ENCODE assay signal across 1 mouse cellular context in genomic region chr19:8988346-8989065, GRCm38 (mm10).
TF ChIP-seq lines count a peak whose summit lies in the region.

No protein-coding gene starts in this region.

TF ChIP-seq in MEL, 35 proteins besides CTCF, POLR2A, EP300 and RAD21 (continued from another document):
- no peak for TF ChIP-seq MEF2A (IDR thresholded peaks at IDR 0.05; ENCODE audit: extremely low read depth, insufficient replicate concordance, low read depth, low read length, poor library complexity, severe bottlenecking)
- no peak for TF ChIP-seq ZMIZ1 (IDR thresholded peaks at IDR 0.05; ENCODE audit: low read depth, low read length)
- no peak for TF ChIP-seq ELF1 (IDR thresholded peaks at IDR 0.05; ENCODE audit: low read depth, low read length)
- no peak for TF ChIP-seq ETS1 (IDR thresholded peaks at IDR 0.05; ENCODE audit: low read depth, low read length)
- TF ChIP-seq TCF12 (IDR thresholded peaks at IDR 0.05; ENCODE audit: low read depth, low read length), result no peak
- no peak for TF ChIP-seq NRF1 (IDR thresholded peaks at IDR 0.05; ENCODE audit: insufficient read depth, low read depth, low read length, poor library complexity, severe bottlenecking)
- TF ChIP-seq MAX (IDR thresholded peaks at IDR 0.05; ENCODE audit: low read length), result no peak
- TF ChIP-seq SMC3 (IDR thresholded peaks at IDR 0.05; ENCODE audit: low read depth, low read length), result no peak
- no peak for TF ChIP-seq ZNF384 (IDR thresholded peaks at IDR 0.05; ENCODE audit: low read depth, low read length)
